Mouse (Mus musculus) heart, postnatal 10 days (tissue): ENCODE measurements at regions not wholly inside any gene's neighbourhood (a gene's known extent, or its start where the extent isn't known, plus 50 kb on each side); places are given as distances from the start of the nearest gene placed in this dataset.
"Not testable (repeated sequence)": the region's sequence is repeated elsewhere in the genome, so short reads cannot be mapped to it uniquely, and the experiment has no call there.

Experiments
- DNase-seq, 2 experiments: peaks; one replicate each; pipeline ENCODE4 v3.0.0; 2021
- intact Hi-C: fragments of 180-260 bp; cut with DNase I; formaldehyde crosslinking; loops from one replicate; pipeline ENCODE4 v1.15.1; 2025

DNA sequence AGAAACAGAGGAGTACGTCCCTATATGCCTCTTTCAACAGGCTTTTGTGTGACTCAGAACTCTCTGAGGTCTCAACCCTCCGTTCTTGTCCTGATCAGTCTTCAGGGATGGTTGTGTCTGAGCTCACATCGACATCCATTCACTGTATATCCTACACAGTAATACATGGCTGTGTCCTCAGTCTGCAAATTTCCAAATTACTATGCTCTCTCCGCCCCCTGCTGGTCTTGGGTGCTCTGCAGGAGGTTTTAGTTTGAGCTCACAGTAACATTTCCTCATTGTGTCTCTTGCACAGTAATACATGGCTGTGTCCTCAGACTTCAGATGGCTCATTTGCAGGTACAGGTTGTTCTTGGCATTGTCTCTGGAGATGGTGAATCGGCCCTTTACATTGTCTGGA lies 53.5 kb downstream of the Adam6a start:
- DNase-seq, intact Hi-C loops: not testable (repeated sequence)

DNA sequence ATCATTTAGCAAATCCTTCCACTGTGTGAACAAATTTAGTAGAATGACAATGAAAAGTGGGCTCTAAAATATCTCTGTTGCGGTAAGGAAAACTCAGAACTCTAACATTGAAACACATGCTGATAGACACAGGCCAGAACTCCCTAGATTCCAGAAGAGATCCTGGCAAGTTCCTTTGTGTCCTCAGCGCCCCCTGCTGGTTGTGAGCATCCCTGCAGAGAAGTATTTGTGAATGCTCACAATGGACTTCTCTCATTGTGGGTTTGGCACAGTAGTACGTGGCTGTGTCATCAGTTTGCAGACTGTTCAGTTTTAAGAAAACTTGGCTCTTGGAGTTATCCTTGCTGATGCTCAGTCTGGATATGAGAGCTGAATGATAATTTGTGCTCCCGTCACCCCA lies 67.2 kb downstream of the Adam6a start:
- intact Hi-C loops = loop anchor here (10.0 kb wide), 1 partner anchor 126 kb away; the partner anchor contains the start of gene Adam6b
- peak; percentile 4 to 19 for DNase-seq

DNA sequence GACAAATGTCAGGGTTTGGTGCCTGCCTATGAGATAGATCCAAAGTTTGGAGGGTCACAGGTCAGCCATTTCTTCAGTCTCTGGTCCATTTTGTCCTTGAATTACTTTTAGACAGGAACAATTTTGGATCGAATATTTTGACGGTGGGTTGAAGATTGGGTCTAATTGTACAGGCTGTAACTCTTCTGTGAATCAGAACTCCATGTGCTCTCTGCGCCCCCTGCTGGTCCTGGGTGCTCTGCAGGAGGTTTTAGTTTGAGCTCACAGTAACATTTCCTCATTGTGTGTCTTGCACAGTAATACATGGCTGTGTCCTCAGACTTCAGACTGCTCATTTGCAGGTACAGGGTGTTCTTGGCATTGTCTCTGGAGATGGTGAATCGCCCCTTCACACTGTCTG lies 81.5 kb downstream of the Adam6a start:
- DNase-seq, intact Hi-C loops: not testable (repeated sequence)

DNA sequence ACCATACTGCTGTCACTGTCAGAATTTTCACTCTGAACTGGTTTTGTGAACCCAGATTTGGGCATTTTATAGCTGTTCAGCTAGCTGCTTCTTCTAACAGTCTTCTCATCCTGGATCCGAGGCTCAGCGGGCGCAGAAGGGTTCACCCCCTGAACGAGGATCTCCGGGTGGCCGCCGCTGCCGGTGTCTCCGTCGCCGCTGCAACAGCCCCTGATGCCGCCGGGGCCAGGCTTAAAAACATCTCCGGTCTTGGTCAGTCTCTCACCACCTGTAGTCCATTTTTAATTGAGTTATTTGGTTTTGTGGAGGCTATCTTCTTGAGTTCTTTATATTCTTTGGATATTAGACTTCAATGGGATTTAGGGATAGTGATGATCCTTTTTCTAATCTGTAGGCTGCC lies 87.1 kb downstream of the Adam6a start:
- DNase-seq, intact Hi-C loops: not testable (repeated sequence)
